Mouse (Mus musculus) lung, adult 10 weeks (tissue): ENCODE results near the gene 1700018B08Rik. TPM values are rescaled to one million over a fixed set of nuclear protein-coding genes. Genes with fewer than 3 reads are reported as not detected.

Experiments used
- polyA plus RNA-seq: library from polyadenylated mRNA; stranded (reverse); fragments of 350-450 nt; fragmentation: Illumina TruSeq; extraction: RNeasy Lipid Tissue Mini Kit (QIAGEN cat#74804); gene quantifications from one replicate; pipeline ENCODE4 v1.2.3, GENCODE M21; 2014; ENCODE audit warnings: low read depth, low replicate concordance; ENCODE audit not compliant: insufficient read depth

Gene 1700018B08Rik
- not detected for polyA plus RNA-seq

GRCm38 (mm10) chr8:121544276-121544785, at the start of gene 1700018B08Rik:
Gene 1700018B08Rik, minus strand, starts transcription at chr8:121544320.

GRCm38 (mm10) chr8:121590203-121591177, 46.4 kb upstream of the 1700018B08Rik start, which contains the start of gene Map1lc3b:
Gene Map1lc3b, plus strand, starts transcription at chr8:121590361.

GRCm38 (mm10) chr8:121578676-121579451, 34.7 kb upstream of the 1700018B08Rik start, which contains the start of gene Fbxo31:
Gene Fbxo31, minus strand, starts transcription at chr8:121578806.

Other genes with a start within 250 kb of the 1700018B08Rik start
- gene Fbxo31, start 34.5 kb upstream of the 1700018B08Rik start, polyA plus RNA-seq, result 17.1 TPM
- 254 TPM for gene Map1lc3b, start 46.0 kb upstream of the 1700018B08Rik start, polyA plus RNA-seq
- 9.7 TPM for gene Zcchc14, start 108.6 kb upstream of the 1700018B08Rik start, polyA plus RNA-seq
- gene Jph3, start 185.3 kb upstream of the 1700018B08Rik start, polyA plus RNA-seq, result not detected